Mouse (Mus musculus): ENCODE measurements around the gene Clstn2. TPM values are rescaled to one million over a fixed set of nuclear protein-coding genes. Genes with fewer than 3 reads are reported as not detected.

Clstn2 gene
- total and polyA plus RNA-seq, 3 experiments = 0.05 TPM; not detected in 2

GRCm38 (mm10) chr9:97408142-97408541, 624.8 kb downstream of the Clstn2 start:
- ATAC-seq (ENCODE audit: extremely low read depth, insufficient number of reproducible peaks, low FRiP score, poor library complexity, severe bottlenecking) = no peak
- H3K27me3 ChIP-seq (ENCODE audit: insufficient read depth, low read length) = no peaks in the 10 kb centered on the region
- TF ChIP-seq TAL1 (conservative IDR thresholded peaks at IDR 0.05; ENCODE audit: low read depth, low read length) (no peak), CTCF (IDR thresholded peaks at IDR 0.05; ENCODE audit: low read depth, low read length) (no peak), GATA2 (IDR thresholded peaks at IDR 0.05; ENCODE audit: borderline replicate concordance, low read depth, low read length) (no peak), GATA1 (IDR thresholded peaks at IDR 0.05; ENCODE audit: borderline replicate concordance, low read length) (no peak), POLR2AphosphoS5 (IDR thresholded peaks at IDR 0.05; ENCODE audit: insufficient replicate concordance, low read depth, low read length) (no peak)
- H3K4me3 ChIP-seq (ENCODE audit: low read depth, low read length) = no peak overlapping the region
- H3K4me1 ChIP-seq (ENCODE audit: insufficient read depth, low read depth, low read length) = no peaks in the 10 kb centered on the region
- H3K36me3 ChIP-seq (replicated peaks) = no peaks in the 10 kb centered on the region
- no peak for DNase-seq (ENCODE audit: low spot score)
- H3K9me3 ChIP-seq (replicated peaks) = peaks cover 20% of the 10 kb centered on the region
